Mouse (Mus musculus): Measurements from ENCODE around the gene Mxd4. TPM values are rescaled to one million over a fixed set of nuclear protein-coding genes. Genes with fewer than 3 reads are reported as not detected.
A peak's percentile ranks its signal among the peaks of the same experiment; 100 is the strongest.

The Mxd4 gene
- polyA plus RNA-seq, 1 experiment: 112 TPM

- H3K27ac ChIP-seq (ENCODE audit: insufficient read depth, low read depth, low read length): no peak overlapping the region
- H3K4me3 ChIP-seq (ENCODE audit: insufficient read depth, low read length): no peak overlapping the region
- TF ChIP-seq CTCF (IDR thresholded peaks at IDR 0.05; ENCODE audit: low read depth, low read length): no peak
- no peak for TF ChIP-seq POLR2A (IDR thresholded peaks at IDR 0.05; ENCODE audit: borderline replicate concordance, low read depth, low read length)
- H3K4me1 ChIP-seq (ENCODE audit: control insufficient read depth, insufficient read depth, low read length): no peaks in the 10 kb centered on the region
Measured at GRCm38 (mm10) chr5:34224515-34224914, 37.0 kb upstream of the Mxd4 start.

- H3K27ac ChIP-seq (ENCODE audit: insufficient read depth, low read depth, low read length): no peak overlapping the region
- no peak overlapping the region for H3K4me3 ChIP-seq (ENCODE audit: insufficient read depth, low read length)
- H3K4me1 ChIP-seq (ENCODE audit: control insufficient read depth, insufficient read depth, low read length): peaks cover 7% of the 10 kb centered on the region; the same call in 1 of the 2 replicates
- TF ChIP-seq CTCF (IDR thresholded peaks at IDR 0.05; ENCODE audit: low read depth, low read length) (no peak), POLR2A (IDR thresholded peaks at IDR 0.05; ENCODE audit: borderline replicate concordance, low read depth, low read length) (no peak)
Measured at GRCm38 (mm10) chr5:34220001-34220400, 32.5 kb upstream of the Mxd4 start.

- peaks cover 7% of the 10 kb centered on the region; the same call in 1 of the 2 replicates for H3K4me1 ChIP-seq (ENCODE audit: control insufficient read depth, insufficient read depth, low read length)
- H3K4me3 ChIP-seq (ENCODE audit: insufficient read depth, low read length): no peak overlapping the region
- TF ChIP-seq POLR2A (IDR thresholded peaks at IDR 0.05; ENCODE audit: borderline replicate concordance, low read depth, low read length): no peak
- no peak for TF ChIP-seq CTCF (IDR thresholded peaks at IDR 0.05; ENCODE audit: low read depth, low read length)
- H3K27ac ChIP-seq (ENCODE audit: insufficient read depth, low read depth, low read length): no peak overlapping the region
Measured at GRCm38 (mm10) chr5:34218672-34219071, 31.2 kb upstream of the Mxd4 start.

GRCm38 (mm10) chr5:34217756-34218155, 30.2 kb upstream of the Mxd4 start:
- Histone ChIP-seq H3K4me3 (ENCODE audit: insufficient read depth, low read length) (no peak overlapping the region), H3K4me1 (ENCODE audit: control insufficient read depth, insufficient read depth, low read length) (peaks cover 7% of the 10 kb centered on the region; the same call in 1 of the 2 replicates), H3K27ac (ENCODE audit: insufficient read depth, low read depth, low read length) (no peak overlapping the region)
- TF ChIP-seq POLR2A (IDR thresholded peaks at IDR 0.05; ENCODE audit: borderline replicate concordance, low read depth, low read length) (no peak), CTCF (IDR thresholded peaks at IDR 0.05; ENCODE audit: low read depth, low read length) (no peak)

GRCm38 (mm10) chr5:34216025-34216424, 28.5 kb upstream of the Mxd4 start:
- Histone ChIP-seq H3K4me3 (ENCODE audit: insufficient read depth, low read length) (no peak overlapping the region), H3K27ac (ENCODE audit: insufficient read depth, low read depth, low read length) (no peak overlapping the region), H3K4me1 (ENCODE audit: control insufficient read depth, insufficient read depth, low read length) (peaks cover 7% of the 10 kb centered on the region; the same call in 1 of the 2 replicates)
- TF ChIP-seq CTCF (IDR thresholded peaks at IDR 0.05; ENCODE audit: low read depth, low read length) (no peak), POLR2A (IDR thresholded peaks at IDR 0.05; ENCODE audit: borderline replicate concordance, low read depth, low read length) (no peak)

- H3K27ac ChIP-seq (ENCODE audit: insufficient read depth, low read depth, low read length): no peak overlapping the region
- H3K4me3 ChIP-seq (ENCODE audit: insufficient read depth, low read length): no peak overlapping the region
- TF ChIP-seq CTCF (IDR thresholded peaks at IDR 0.05; ENCODE audit: low read depth, low read length): no peak
- TF ChIP-seq POLR2A (IDR thresholded peaks at IDR 0.05; ENCODE audit: borderline replicate concordance, low read depth, low read length): no peak
- peaks cover 7% of the 10 kb centered on the region; the same call in 1 of the 2 replicates for H3K4me1 ChIP-seq (ENCODE audit: control insufficient read depth, insufficient read depth, low read length)
Measured at GRCm38 (mm10) chr5:34213659-34214058, 26.1 kb upstream of the Mxd4 start.

- Histone ChIP-seq H3K4me1 (ENCODE audit: control insufficient read depth, insufficient read depth, low read length) (no peaks in the 10 kb centered on the region), H3K4me3 (ENCODE audit: insufficient read depth, low read length) (no peak overlapping the region), H3K27ac (ENCODE audit: insufficient read depth, low read depth, low read length) (no peak overlapping the region)
- TF ChIP-seq CTCF (IDR thresholded peaks at IDR 0.05; ENCODE audit: low read depth, low read length) (peak; percentile 90), POLR2A (IDR thresholded peaks at IDR 0.05; ENCODE audit: borderline replicate concordance, low read depth, low read length) (no peak)
Measured at GRCm38 (mm10) chr5:34210279-34210678, 22.8 kb upstream of the Mxd4 start.

GRCm38 (mm10) chr5:34207503-34207902, 20.0 kb upstream of the Mxd4 start:
- no peaks in the 10 kb centered on the region for H3K4me1 ChIP-seq (ENCODE audit: control insufficient read depth, insufficient read depth, low read length)

GRCm38 (mm10) chr5:34205788-34206187, 18.3 kb upstream of the Mxd4 start:
- Histone ChIP-seq H3K4me3 (ENCODE audit: insufficient read depth, low read length) (no peak overlapping the region), H3K27ac (ENCODE audit: insufficient read depth, low read depth, low read length) (no peak overlapping the region), H3K4me1 (ENCODE audit: control insufficient read depth, insufficient read depth, low read length) (no peaks in the 10 kb centered on the region)
- TF ChIP-seq POLR2A (IDR thresholded peaks at IDR 0.05; ENCODE audit: borderline replicate concordance, low read depth, low read length) (no peak), CTCF (IDR thresholded peaks at IDR 0.05; ENCODE audit: low read depth, low read length) (no peak)

More at GRCm38 (mm10) chr5:34207503-34207902, 20.0 kb upstream of the Mxd4 start:
- H3K4me3 ChIP-seq (ENCODE audit: insufficient read depth, low read length): no peak overlapping the region
- H3K27ac ChIP-seq (ENCODE audit: insufficient read depth, low read depth, low read length): no peak overlapping the region
- TF ChIP-seq CTCF (IDR thresholded peaks at IDR 0.05; ENCODE audit: low read depth, low read length) (no peak), POLR2A (IDR thresholded peaks at IDR 0.05; ENCODE audit: borderline replicate concordance, low read depth, low read length) (no peak)

- no peak overlapping the region for H3K4me3 ChIP-seq (ENCODE audit: insufficient read depth, low read length)
- H3K4me1 ChIP-seq (ENCODE audit: control insufficient read depth, insufficient read depth, low read length): no peaks in the 10 kb centered on the region
- no peak overlapping the region for H3K27ac ChIP-seq (ENCODE audit: insufficient read depth, low read depth, low read length)
- TF ChIP-seq CTCF (IDR thresholded peaks at IDR 0.05; ENCODE audit: low read depth, low read length) (no peak), POLR2A (IDR thresholded peaks at IDR 0.05; ENCODE audit: borderline replicate concordance, low read depth, low read length) (no peak)
Measured at GRCm38 (mm10) chr5:34204911-34205310, 17.4 kb upstream of the Mxd4 start.

GRCm38 (mm10) chr5:34202006-34202405, 14.5 kb upstream of the Mxd4 start:
- Histone ChIP-seq H3K27ac (ENCODE audit: insufficient read depth, low read depth, low read length) (no peak overlapping the region), H3K4me3 (ENCODE audit: insufficient read depth, low read length) (no peak overlapping the region), H3K4me1 (ENCODE audit: control insufficient read depth, insufficient read depth, low read length) (no peaks in the 10 kb centered on the region)
- no peak for TF ChIP-seq POLR2A (IDR thresholded peaks at IDR 0.05; ENCODE audit: borderline replicate concordance, low read depth, low read length)
- no peak for TF ChIP-seq CTCF (IDR thresholded peaks at IDR 0.05; ENCODE audit: low read depth, low read length)

All from bone marrow macrophage, adult 2 months (primary cell).